Mouse (Mus musculus) megakaryocyte, embryonic 14.5 days (primary cell): ENCODE data around the gene Olfr365. TPM values are rescaled to one million over a fixed set of nuclear protein-coding genes. Genes with fewer than 3 reads are reported as not detected.

Experiments
- H3K27me3 ChIP-seq: replicated peaks from 2 replicates; pipeline ENCODE3; 2012; ENCODE audit warnings: inconsistent platforms
- H3K36me3 ChIP-seq: replicated peaks from 2 replicates; pipeline ENCODE3; 2012; ENCODE audit warnings: low read length, inconsistent platforms, mixed read lengths
- H3K4me1 ChIP-seq: 2 replicates; pipeline ENCODE4 v1.6.1; 2012; ENCODE audit warnings: inconsistent platforms
- H3K4me3 ChIP-seq: replicated peaks from 2 replicates; pipeline ENCODE3; 2012; ENCODE audit warnings: moderate library complexity, mild to moderate bottlenecking, inconsistent platforms
- H3K9me3 ChIP-seq: 2 replicates; pipeline ENCODE4 v1.6.1; 2012; ENCODE audit warnings: inconsistent platforms
- FLI1 ChIP-seq: IDR thresholded peaks from 2 replicates; pipeline ENCODE4 v1.6.1; 2012; ENCODE audit warnings: low read length, inconsistent platforms, mixed read lengths
- GATA1 ChIP-seq: IDR thresholded peaks from 3 replicates; pipeline ENCODE4 v1.6.1; 2012; ENCODE audit warnings: mixed read lengths, low read length, inconsistent platforms, borderline replicate concordance
- polyA plus RNA-seq: library from polyadenylated mRNA; stranded (reverse); fragments of >175 nt; gene quantifications from 2 replicates; pipeline ENCODE4 v1.2.3, GENCODE M21; 2012; ENCODE audit warnings: low replicate concordance; ENCODE audit not compliant: insufficient read depth

Gene Olfr365
- not detected in 2 replicates for polyA plus RNA-seq

- no peaks in the 10 kb centered on the region for H3K4me1 ChIP-seq
- H3K36me3 ChIP-seq: no peaks in the 10 kb centered on the region
- H3K27me3 ChIP-seq: no peaks in the 10 kb centered on the region
- TF ChIP-seq FLI1 (no peak), GATA1 (no peak)
- no peak within 1 kb of the TSS for H3K4me3 ChIP-seq
- H3K9me3 ChIP-seq: peaks cover 4% of the 10 kb centered on the region; the same call in 1 of the 2 replicates
Observed at GRCm38 (mm10) chr2:37187898-37188297, at the start of gene Olfr365. Gene Olfr365 (plus strand): TSS chr2:37188198.

- no peaks in the 10 kb centered on the region for H3K27me3 ChIP-seq
- H3K4me3 ChIP-seq: no peak within 1 kb of the TSS
- TF ChIP-seq GATA1 (no peak), FLI1 (no peak)
- H3K36me3 ChIP-seq: no peaks in the 10 kb centered on the region
- no peaks in the 10 kb centered on the region for H3K4me1 ChIP-seq
- H3K9me3 ChIP-seq: no peaks in the 10 kb centered on the region
Observed at GRCm38 (mm10) chr2:37139022-37139421, 49.0 kb upstream of the Olfr365 start, which contains the start of gene Olfr364-ps1. Gene Olfr364-ps1 (plus strand): TSS chr2:37139322.

GRCm38 (mm10) chr2:37211274-37211673 is 23.3 kb downstream of the Olfr365 start, which contains the start of gene Olfr366:
Gene Olfr366 (plus strand): TSS chr2:37211574.
- peaks cover 4% of the 10 kb centered on the region; the same call in 1 of the 2 replicates for H3K9me3 ChIP-seq
- no peak for TF ChIP-seq GATA1
- no peak for TF ChIP-seq FLI1
- H3K4me1 ChIP-seq: no peaks in the 10 kb centered on the region
- H3K4me3 ChIP-seq: no peak within 1 kb of the TSS
- no peaks in the 10 kb centered on the region for H3K27me3 ChIP-seq
- H3K36me3 ChIP-seq: no peaks in the 10 kb centered on the region

Other genes starting within 250 kb of the Olfr365 start
- not detected in 2 replicates for gene Olfr357, start 194.4 kb upstream of the Olfr365 start, polyA plus RNA-seq
- gene Olfr358, start 178.9 kb upstream of the Olfr365 start, polyA plus RNA-seq: not detected in 2 replicates
- not detected in 2 replicates for gene Olfr360, start 122.5 kb upstream of the Olfr365 start, polyA plus RNA-seq
- not detected in 2 replicates for gene Olfr361, start 98.9 kb upstream of the Olfr365 start, polyA plus RNA-seq
- gene Olfr362, start 70.3 kb upstream of the Olfr365 start, polyA plus RNA-seq: not detected in 2 replicates
- not detected in 2 replicates for gene Olfr364-ps1, start 48.9 kb upstream of the Olfr365 start, polyA plus RNA-seq
- gene Olfr366, start 23.4 kb downstream of the Olfr365 start, polyA plus RNA-seq: not detected in 2 replicates
- gene Olfr368, start 138.3 kb downstream of the Olfr365 start, polyA plus RNA-seq: not detected in 2 replicates
- 12.0 TPM in 1 of 2 replicates, not detected in the other for gene Pdcl, start 171.1 kb downstream of the Olfr365 start, polyA plus RNA-seq
- gene Rc3h2, start 234.7 kb downstream of the Olfr365 start, polyA plus RNA-seq: 0.24 and 0.47 TPM in 2 replicates